Mouse (Mus musculus) midbrain, embryonic 10.5 days (tissue): ENCODE results near the gene Mrps16. TPM values are rescaled to one million over a fixed set of nuclear protein-coding genes. Genes with fewer than 3 reads are reported as not detected.

Experiments
- DNase-seq: peaks from one replicate; pipeline ENCODE4 v3.0.0-alpha.2; 2017; ENCODE audit warnings: low spot score
- H3K27ac ChIP-seq: fragments of 300-500 bp; sonication (generic); replicated peaks from 2 replicates; pipeline ENCODE4 v1.5.1; 2016; ENCODE audit warnings: mild to moderate bottlenecking
- H3K27me3 ChIP-seq: fragments of 300-500 bp; sonication (generic); 2 replicates; pipeline ENCODE4 v1.6.1; 2016; ENCODE audit warnings: low read depth, mild to moderate bottlenecking; ENCODE audit not compliant: poor library complexity, severe bottlenecking
- H3K36me3 ChIP-seq: fragments of 300-500 bp; sonication (generic); 2 replicates; pipeline ENCODE4 v1.6.1; 2016; ENCODE audit warnings: mild to moderate bottlenecking, moderate library complexity
- H3K4me1 ChIP-seq: fragments of 300-500 bp; sonication (generic); 2 replicates; pipeline ENCODE4 v1.6.1; 2016
- H3K4me3 ChIP-seq: fragments of 300-500 bp; sonication (generic); 2 replicates; pipeline ENCODE4 v1.5.1; 2016; ENCODE audit warnings: mild to moderate bottlenecking, moderate library complexity
- H3K9me3 ChIP-seq: fragments of 300-500 bp; sonication (generic); replicated peaks from 2 replicates; pipeline ENCODE4 v1.6.1; 2016; ENCODE audit warnings: mild to moderate bottlenecking
- WGBS: fragments of 180-500 bp; shearing (Covaris S2); methylation state at CpG from one replicate; pipeline ENCODE4 v1.1.7; 2016; 5-methylcytosine and 5-hydroxymethylcytosine counted together
- polyA plus RNA-seq: library from polyadenylated mRNA; unstranded; fragments of >200 nt; fragmentation: Nextera tagmentation; extraction: Ambion mirVana; gene quantifications from 2 replicates; pipeline ENCODE4 v1.2.1, GENCODE M21; 2016

Gene Mrps16
- polyA plus RNA-seq, 1 experiment from 2014 or later: 85.5 TPM

- Histone ChIP-seq H3K4me3 (peak overlapping the region; percentile 85), H3K27me3 (no peaks in the 10 kb centered on the region), H3K36me3 (peaks cover 55% of the 10 kb centered on the region), H3K4me1 (peaks cover 53% of the 10 kb centered on the region), H3K27ac (peak overlapping the region; percentile 94; the same call in 1 of the 2 replicates), H3K9me3 (no peaks in the 10 kb centered on the region)
- WGBS: 89% methylated on average over 8 of the region's 8 CpGs
- DNase-seq: no peak
Measured at GRCm38 (mm10) chr14:20389446-20390079, 3.9 kb downstream of the Mrps16 start.

GRCm38 (mm10) chr14:20388441-20389129 lies 4.8 kb downstream of the Mrps16 start, which contains the start of gene Dnajc9:
Gene Dnajc9 (minus strand): TSS chr14:20388910.
- Histone ChIP-seq H3K9me3 (no peaks in the 10 kb centered on the region), H3K27me3 (no peaks in the 10 kb centered on the region), H3K4me1 (peaks cover 44% of the 10 kb centered on the region), H3K36me3 (peaks cover 64% of the 10 kb centered on the region), H3K4me3 (peak within 1 kb of the TSS; percentile 85), H3K27ac (peak within 1 kb of the TSS; percentile 94)
- WGBS: under 1% methylated on average over 59 of the region's 59 CpGs
- DNase-seq: peak; percentile 95

GRCm38 (mm10) chr14:20379753-20380430 lies 13.5 kb downstream of the Mrps16 start:
- DNase-seq: no peak
- H3K36me3 ChIP-seq: peaks cover 90% of the 10 kb centered on the region
- H3K27me3 ChIP-seq: no peaks in the 10 kb centered on the region
- 89% methylated on average over 9 of the region's 9 CpGs for WGBS
- H3K9me3 ChIP-seq: no peaks in the 10 kb centered on the region
- no peak overlapping the region for H3K27ac ChIP-seq
- H3K4me3 ChIP-seq: no peak overlapping the region
- H3K4me1 ChIP-seq: no peaks in the 10 kb centered on the region

- H3K9me3 ChIP-seq: no peaks in the 10 kb centered on the region
- no peaks in the 10 kb centered on the region for H3K4me1 ChIP-seq
- H3K36me3 ChIP-seq: peaks cover 89% of the 10 kb centered on the region
- 86% methylated on average over 5 of the region's 5 CpGs for WGBS
- no peak overlapping the region for H3K4me3 ChIP-seq
- H3K27me3 ChIP-seq: no peaks in the 10 kb centered on the region
- DNase-seq: no peak
- H3K27ac ChIP-seq: no peak overlapping the region
Measured at GRCm38 (mm10) chr14:20379087-20379640, 14.3 kb downstream of the Mrps16 start.

- H3K27ac ChIP-seq: no peak overlapping the region
- H3K4me3 ChIP-seq: no peak overlapping the region
- H3K9me3 ChIP-seq: no peaks in the 10 kb centered on the region
- no peaks in the 10 kb centered on the region for H3K4me1 ChIP-seq
- DNase-seq: peak; percentile 41
- no peaks in the 10 kb centered on the region for H3K27me3 ChIP-seq
- peaks cover 88% of the 10 kb centered on the region for H3K36me3 ChIP-seq
- WGBS: 42% methylated on average over 13 of the region's 13 CpGs
Measured at GRCm38 (mm10) chr14:20378313-20379061, 14.9 kb downstream of the Mrps16 start.

DNA sequence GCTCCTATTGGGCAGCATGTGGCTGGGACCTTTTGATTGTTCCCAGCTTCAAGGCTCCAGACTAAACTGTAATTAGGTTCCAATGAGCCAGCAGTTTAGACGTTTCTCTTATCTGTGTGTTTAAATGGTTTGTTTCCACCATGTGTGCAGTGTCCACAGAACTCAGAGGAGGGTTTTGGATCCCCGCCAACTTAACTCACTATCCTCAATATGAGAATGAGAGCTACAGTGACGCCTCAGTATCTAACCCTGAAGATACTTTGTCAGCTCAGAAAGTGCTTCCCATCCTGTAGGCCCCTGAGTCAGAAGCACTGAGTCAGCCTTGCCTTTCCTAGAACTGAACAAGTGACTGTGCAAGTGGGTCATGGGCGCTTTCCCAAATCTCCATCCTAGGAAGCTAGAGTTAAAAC lies 16.3 kb downstream of the Mrps16 start:
- Histone ChIP-seq H3K27ac (no peak overlapping the region), H3K9me3 (no peaks in the 10 kb centered on the region), H3K4me1 (no peaks in the 10 kb centered on the region), H3K36me3 (peaks cover 88% of the 10 kb centered on the region), H3K27me3 (no peaks in the 10 kb centered on the region), H3K4me3 (no peak overlapping the region)
- no peak for DNase-seq
- WGBS: 88% methylated on average over 4 of the region's 4 CpGs

DNA sequence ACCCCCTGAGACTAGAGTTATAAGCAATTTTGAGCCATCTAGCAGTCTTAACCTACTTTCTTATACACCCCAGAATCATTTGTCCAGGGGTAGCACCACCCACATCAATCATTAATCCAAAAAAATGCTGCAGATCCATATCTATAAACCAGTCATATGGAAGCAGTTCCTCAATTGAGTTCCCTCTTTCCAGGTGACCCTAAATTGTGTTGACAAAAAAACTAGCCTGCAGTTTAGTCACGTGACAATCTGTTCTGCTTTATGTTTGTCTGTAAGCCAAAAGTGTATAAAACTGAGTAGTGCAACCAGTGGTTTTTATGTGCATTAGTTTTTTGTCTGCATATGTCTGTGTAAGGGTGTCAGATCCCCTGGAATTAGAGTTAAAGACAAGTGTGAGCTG lies 21.6 kb downstream of the Mrps16 start:
- WGBS: 96% methylated on average over 1 of the region's 1 CpGs
- Histone ChIP-seq H3K9me3 (no peaks in the 10 kb centered on the region), H3K27ac (no peak overlapping the region), H3K27me3 (no peaks in the 10 kb centered on the region), H3K4me1 (no peaks in the 10 kb centered on the region), H3K4me3 (no peak overlapping the region), H3K36me3 (peaks cover 94% of the 10 kb centered on the region)
- DNase-seq: no peak

- H3K36me3 ChIP-seq: peaks cover 94% of the 10 kb centered on the region
- H3K9me3 ChIP-seq: no peaks in the 10 kb centered on the region
- H3K27ac ChIP-seq: no peak overlapping the region
- no peaks in the 10 kb centered on the region for H3K27me3 ChIP-seq
- 86% methylated on average over 7 of the region's 7 CpGs for WGBS
- no peaks in the 10 kb centered on the region for H3K4me1 ChIP-seq
- H3K4me3 ChIP-seq: no peak overlapping the region
- no peak for DNase-seq
Measured at GRCm38 (mm10) chr14:20370798-20371197, 22.6 kb downstream of the Mrps16 start.

DNA sequence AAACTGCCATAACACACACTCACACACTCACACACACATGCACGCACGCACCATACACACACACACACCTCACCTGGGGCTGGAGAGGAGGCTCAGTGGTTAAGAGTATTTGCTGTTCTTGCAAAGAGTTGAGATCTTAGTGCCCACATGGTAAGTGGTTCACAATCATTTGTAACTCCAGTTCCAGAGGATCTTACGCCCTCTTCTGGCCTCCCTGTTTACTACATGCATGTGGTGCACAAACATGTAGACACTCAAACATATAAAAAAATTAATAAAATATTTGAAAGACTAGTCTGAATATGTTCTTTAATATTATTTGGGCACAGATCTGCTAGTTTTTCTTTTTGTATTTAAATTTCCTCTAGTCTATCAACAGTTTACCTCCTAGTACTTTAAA lies 25.2 kb downstream of the Mrps16 start:
- Histone ChIP-seq H3K27ac (no peak overlapping the region), H3K36me3 (peaks cover 97% of the 10 kb centered on the region), H3K9me3 (no peaks in the 10 kb centered on the region), H3K27me3 (no peaks in the 10 kb centered on the region), H3K4me1 (no peaks in the 10 kb centered on the region), H3K4me3 (no peak overlapping the region)
- WGBS: 91% methylated on average over 3 of the region's 3 CpGs
- DNase-seq: no peak

DNA sequence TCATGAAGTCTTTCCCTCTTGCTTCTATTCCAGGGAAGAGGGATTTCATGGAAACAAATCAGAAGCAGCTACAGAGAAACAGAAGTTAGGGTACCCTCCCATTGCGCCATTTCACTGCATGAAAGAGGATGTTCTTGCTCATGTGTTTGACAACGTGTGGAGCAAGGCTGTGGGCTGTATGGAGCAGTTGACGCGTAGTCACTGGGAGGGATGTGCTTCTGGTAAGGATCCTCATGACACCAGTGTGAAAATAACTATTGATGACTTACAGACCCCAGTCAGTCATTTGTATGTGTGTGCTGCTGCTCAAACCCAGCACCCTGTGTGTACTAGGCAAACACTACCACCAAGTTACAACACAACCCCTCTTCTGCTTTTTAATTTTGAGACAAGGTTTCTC lies 30.2 kb downstream of the Mrps16 start:
- no peaks in the 10 kb centered on the region for H3K4me1 ChIP-seq
- 95% methylated on average over 4 of the region's 4 CpGs for WGBS
- H3K4me3 ChIP-seq: no peak overlapping the region
- H3K27ac ChIP-seq: no peak overlapping the region
- H3K9me3 ChIP-seq: no peaks in the 10 kb centered on the region
- H3K36me3 ChIP-seq: peaks cover 100% of the 10 kb centered on the region
- no peak for DNase-seq
- no peaks in the 10 kb centered on the region for H3K27me3 ChIP-seq

GRCm38 (mm10) chr14:20347991-20348541 lies 45.4 kb downstream of the Mrps16 start, which contains the start of the genes Ecd and Fam149b:
Gene Ecd (minus strand): TSS chr14:20348121.
Gene Fam149b (plus strand): TSS chr14:20348162.
- 1% methylated on average over 42 of the region's 42 CpGs for WGBS
- peak within 1 kb of the TSS; percentile 89 for H3K27ac ChIP-seq
- peak; percentile 94 for DNase-seq
- H3K4me3 ChIP-seq: peak within 1 kb of the TSS; percentile 67
- peaks cover 20% of the 10 kb centered on the region for H3K4me1 ChIP-seq
- peaks cover 54% of the 10 kb centered on the region for H3K36me3 ChIP-seq
- no peaks in the 10 kb centered on the region for H3K27me3 ChIP-seq
- H3K9me3 ChIP-seq: no peaks in the 10 kb centered on the region

DNA sequence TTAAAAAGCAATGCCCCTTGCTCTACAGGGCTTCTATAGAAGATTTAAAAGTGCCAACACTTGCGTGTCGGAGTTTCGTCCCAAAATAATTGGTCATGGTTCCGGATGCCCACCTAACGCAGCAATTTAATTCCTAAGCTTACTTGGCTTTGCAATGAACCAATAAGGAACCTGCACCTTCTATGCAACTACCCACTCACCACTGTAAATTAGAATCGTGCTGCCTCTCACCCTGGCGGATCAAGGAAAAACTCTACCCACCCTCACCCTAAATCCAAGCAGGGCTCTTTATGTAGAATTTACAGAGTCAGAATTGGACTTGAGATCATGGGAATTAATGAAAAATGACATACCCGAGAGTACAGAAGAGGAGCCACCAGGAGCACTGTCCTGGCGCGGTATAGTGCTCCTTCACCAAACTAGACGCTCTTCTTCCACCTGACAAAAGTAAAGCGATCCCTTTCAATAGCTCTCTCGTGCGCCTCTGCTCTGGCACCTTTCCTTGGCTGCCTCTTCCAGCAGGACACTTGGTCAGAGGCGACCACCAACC lies 45.9 kb downstream of the Mrps16 start:
- Histone ChIP-seq H3K9me3 (no peaks in the 10 kb centered on the region), H3K36me3 (peaks cover 54% of the 10 kb centered on the region), H3K4me1 (peaks cover 20% of the 10 kb centered on the region), H3K27ac (peak overlapping the region; percentile 89), H3K27me3 (no peaks in the 10 kb centered on the region), H3K4me3 (peak overlapping the region; percentile 67)
- WGBS: 9% methylated on average over 15 of the region's 15 CpGs
- no peak for DNase-seq
